Mouse (Mus musculus) limb, embryonic 14.5 days (tissue): ENCODE results near the gene Olfr691. TPM values are rescaled to one million over a fixed set of nuclear protein-coding genes. Genes with fewer than 3 reads are reported as not detected.
"Not testable (repeated sequence)": the region's sequence is repeated elsewhere in the genome, so short reads cannot be mapped to it uniquely, and the experiment has no call there.

Experiments
- ATAC-seq: fragments of 200-750 bp; cut with Nextera tagmentation; 2 replicates; pipeline ENCODE4 v1.8.0; 2017; ENCODE audit warnings: low read depth, moderate number of reproducible peaks, moderate TSS enrichment; ENCODE audit not compliant: low FRiP score
- DNase-seq: peaks from one replicate; pipeline ENCODE4 v3.0.0-alpha.2; 2015; ENCODE audit warnings: low spot score
- H3K27ac ChIP-seq: fragments of 300-500 bp; sonication (generic); replicated peaks from 2 replicates; pipeline ENCODE4 v1.5.1; 2014; ENCODE audit warnings: low read depth, mild to moderate bottlenecking, low read length, moderate library complexity, mixed read lengths
- H3K27me3 ChIP-seq: fragments of 300-500 bp; sonication (generic); 2 replicates; pipeline ENCODE4 v1.6.1; 2014; ENCODE audit warnings: low read length, mixed read lengths; ENCODE audit not compliant: control insufficient read depth, insufficient read depth
- H3K36me3 ChIP-seq: fragments of 300-500 bp; sonication (generic); 2 replicates; pipeline ENCODE4 v1.6.1; 2014; ENCODE audit warnings: mild to moderate bottlenecking, low read length, moderate library complexity, mixed read lengths; ENCODE audit not compliant: control insufficient read depth, insufficient read depth
- H3K4me1 ChIP-seq: fragments of 300-500 bp; sonication (generic); 2 replicates; pipeline ENCODE4 v1.6.1; 2014; ENCODE audit warnings: antibody characterized with exemption, low read length, mixed read lengths; ENCODE audit not compliant: control insufficient read depth, insufficient read depth
- H3K4me2 ChIP-seq: fragments of 300-500 bp; sonication (generic); replicated peaks from 2 replicates; pipeline ENCODE4 v1.6.1; 2014; ENCODE audit warnings: low read depth, mild to moderate bottlenecking, low read length, moderate library complexity; ENCODE audit not compliant: severe bottlenecking
- H3K4me3 ChIP-seq: fragments of 300-500 bp; sonication (generic); replicated peaks from 2 replicates; pipeline ENCODE4 v1.5.1; 2014; ENCODE audit warnings: low read length
- H3K9ac ChIP-seq: fragments of 300-500 bp; sonication (generic); 2 replicates; pipeline ENCODE4 v1.6.1; 2014; ENCODE audit warnings: mild to moderate bottlenecking, low read depth, low read length, moderate library complexity; ENCODE audit not compliant: severe bottlenecking
- H3K9me3 ChIP-seq: fragments of 300-500 bp; sonication (generic); 2 replicates; pipeline ENCODE4 v1.6.1; 2016; ENCODE audit warnings: low read length; ENCODE audit not compliant: control insufficient read depth
- POLR2A ChIP-seq: fragments of 200-500 bp; IDR thresholded peaks from 2 replicates; pipeline ENCODE4 v1.8.0; 2012; ENCODE audit warnings: inconsistent platforms, mild to moderate bottlenecking, moderate library complexity, borderline replicate concordance; ENCODE audit not compliant: insufficient read depth, insufficient read length; ENCODE audit errors: extremely low read depth
- WGBS: fragments of 180-500 bp; shearing (Covaris S2); extraction: QIAGEN DNeasy Blood & Tissue Kit; methylation state at CpG from one replicate; pipeline ENCODE4 v1.1.7; 2014; 5-methylcytosine and 5-hydroxymethylcytosine counted together
- polyA plus RNA-seq, 2 experiments: library from polyadenylated mRNA; depleted of rRNA in 1 of 2; stranded (reverse) in 1 of 2; unstranded in 1 of 2; fragments of >200 nt; fragmentation: Nextera tagmentation in 1 of 2; extraction: Ambion mirVana in 1 of 2; gene quantifications; 2 replicates each; pipeline versions ENCODE4 v1.2.1 to v1.2.3; 2012 to 2014

The Olfr691 gene
- polyA plus RNA-seq, 2 experiments: 0.04 TPM; not detected in 1

GRCm38 (mm10) chr7:105373509-105373908 lies 31.4 kb upstream of the Olfr691 start:
- peaks cover 36% of the 10 kb centered on the region for H3K36me3 ChIP-seq
- H3K4me3 ChIP-seq: no peak overlapping the region
- no peak overlapping the region for H3K4me2 ChIP-seq
- H3K9me3 ChIP-seq: no peaks in the 10 kb centered on the region
- DNase-seq (no peak), ATAC-seq (no peak)
- no peak for TF ChIP-seq POLR2A
- no peak overlapping the region for H3K27ac ChIP-seq
- no peak overlapping the region for H3K9ac ChIP-seq
- H3K4me1 ChIP-seq: no peaks in the 10 kb centered on the region
- H3K27me3 ChIP-seq: no peaks in the 10 kb centered on the region
- WGBS: 90% methylated on average over 4 of the region's 4 CpGs

GRCm38 (mm10) chr7:105372912-105373311 lies 30.8 kb upstream of the Olfr691 start:
- no peaks in the 10 kb centered on the region for H3K9me3 ChIP-seq
- H3K4me3 ChIP-seq: no peak overlapping the region
- H3K27ac ChIP-seq: no peak overlapping the region
- no peak overlapping the region for H3K9ac ChIP-seq
- H3K27me3 ChIP-seq: no peaks in the 10 kb centered on the region
- no peaks in the 10 kb centered on the region for H3K4me1 ChIP-seq
- no peak for ATAC-seq
- no peak for TF ChIP-seq POLR2A
- DNase-seq: no peak
- H3K36me3 ChIP-seq: peaks cover 30% of the 10 kb centered on the region
- 86% methylated on average over 1 of the region's 1 CpGs for WGBS
- H3K4me2 ChIP-seq: no peak overlapping the region

- Histone ChIP-seq H3K27ac (no peak overlapping the region), H3K4me1 (no peaks in the 10 kb centered on the region), H3K4me3 (no peak overlapping the region), H3K9me3 (no peaks in the 10 kb centered on the region), H3K9ac (no peak overlapping the region), H3K4me2 (no peak overlapping the region), H3K27me3 (no peaks in the 10 kb centered on the region), H3K36me3 (peaks cover 5% of the 10 kb centered on the region)
- WGBS: 96% methylated on average over 4 of the region's 4 CpGs
- DNase-seq (no peak), ATAC-seq (no peak)
- no peak for TF ChIP-seq POLR2A
These were observed 26.5 kb upstream of the Olfr691 start for GRCm38 (mm10) chr7:105368521-105368920.

GRCm38 (mm10) chr7:105367930-105368329 lies 25.9 kb upstream of the Olfr691 start, which contains the start of gene Olfr692:
Gene Olfr692 (plus strand): TSS chr7:105368230.
- no peak for TF ChIP-seq POLR2A
- no peaks in the 10 kb centered on the region for H3K4me1 ChIP-seq
- H3K4me3 ChIP-seq: no peak within 1 kb of the TSS
- no peaks in the 10 kb centered on the region for H3K9me3 ChIP-seq
- no peak within 1 kb of the TSS for H3K9ac ChIP-seq
- DNase-seq (no peak), ATAC-seq (no peak)
- no peaks in the 10 kb centered on the region for H3K27me3 ChIP-seq
- 97% methylated on average over 1 of the region's 1 CpGs for WGBS
- no peak within 1 kb of the TSS for H3K4me2 ChIP-seq
- H3K27ac ChIP-seq: no peak within 1 kb of the TSS
- peaks cover 3% of the 10 kb centered on the region; the same call in 1 of the 2 replicates for H3K36me3 ChIP-seq

- no peak for TF ChIP-seq POLR2A
- no peak for ATAC-seq
- H3K4me2 ChIP-seq: no peak overlapping the region
- H3K9me3 ChIP-seq: no peaks in the 10 kb centered on the region
- no peak overlapping the region for H3K4me3 ChIP-seq
- H3K36me3 ChIP-seq: no peaks in the 10 kb centered on the region
- H3K27me3 ChIP-seq: no peaks in the 10 kb centered on the region
- DNase-seq: no peak
- H3K9ac ChIP-seq: no peak overlapping the region
- H3K27ac ChIP-seq: no peak overlapping the region
- no peaks in the 10 kb centered on the region for H3K4me1 ChIP-seq
- 82% methylated on average over 5 of the region's 5 CpGs for WGBS
These were observed 25.2 kb upstream of the Olfr691 start for GRCm38 (mm10) chr7:105367268-105367667.

- H3K4me3 ChIP-seq: no peak overlapping the region
- H3K4me1 ChIP-seq: no peaks in the 10 kb centered on the region
- ATAC-seq (no peak), DNase-seq (no peak)
- H3K4me2 ChIP-seq: no peak overlapping the region
- no peak for TF ChIP-seq POLR2A
- H3K9ac ChIP-seq: no peak overlapping the region
- 83% methylated on average over 2 of the region's 2 CpGs for WGBS
- H3K27me3 ChIP-seq: no peaks in the 10 kb centered on the region
- H3K36me3 ChIP-seq: no peaks in the 10 kb centered on the region
- no peak overlapping the region for H3K27ac ChIP-seq
- H3K9me3 ChIP-seq: no peaks in the 10 kb centered on the region
These were observed 19.6 kb upstream of the Olfr691 start for GRCm38 (mm10) chr7:105361713-105362112.

GRCm38 (mm10) chr7:105356487-105356886 lies 14.4 kb upstream of the Olfr691 start:
- WGBS: 87% methylated on average over 1 of the region's 2 CpGs
- not testable (repeated sequence) for DNase-seq, H3K9ac ChIP-seq, H3K4me3 ChIP-seq, H3K9me3 ChIP-seq, H3K4me2 ChIP-seq, ATAC-seq, H3K4me1 ChIP-seq, H3K27me3 ChIP-seq, H3K27ac ChIP-seq, H3K36me3 ChIP-seq

- not testable (repeated sequence) for H3K27me3 ChIP-seq, H3K9ac ChIP-seq
- WGBS: no CpG with 5 or more reads among the region's 5 CpGs
These were observed 14.0 kb upstream of the Olfr691 start for GRCm38 (mm10) chr7:105356064-105356463.

More at GRCm38 (mm10) chr7:105356064-105356463, 14.0 kb upstream of the Olfr691 start:
- not testable (repeated sequence) for H3K4me3 ChIP-seq, H3K36me3 ChIP-seq, DNase-seq, H3K9me3 ChIP-seq, H3K4me1 ChIP-seq, ATAC-seq, H3K4me2 ChIP-seq, H3K27ac ChIP-seq
